Mouse (Mus musculus) ovary, postnatal 36 days (tissue): ENCODE data around the gene Pkd2.

Experiments used
- DNase-seq: peaks from one replicate; pipeline ENCODE4 v3.0.0; 2022; ENCODE audit warnings: low spot score, mixed read lengths

Pkd2 gene

DNA sequence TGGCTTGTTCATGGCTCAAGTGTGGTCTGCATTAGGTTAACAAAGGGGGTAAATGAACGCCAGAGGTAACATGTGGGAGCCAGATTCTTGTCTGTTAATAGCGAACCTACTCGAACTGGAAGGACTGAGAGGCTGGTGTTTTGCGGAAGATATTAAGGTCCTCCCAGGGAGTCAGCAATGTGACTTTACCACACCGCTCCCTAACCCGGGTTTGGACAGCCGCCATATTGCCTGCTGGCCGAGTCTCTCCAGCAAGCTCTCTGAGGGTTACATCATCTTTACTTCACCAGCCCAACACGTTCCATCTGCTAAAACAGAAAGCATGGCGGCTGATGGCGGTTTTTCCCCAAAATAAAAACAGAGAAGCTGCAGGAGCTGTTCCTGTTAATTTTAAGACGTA, 6.5 kb downstream of the Pkd2 start:
- DNase-seq: peak; percentile 24

DNA sequence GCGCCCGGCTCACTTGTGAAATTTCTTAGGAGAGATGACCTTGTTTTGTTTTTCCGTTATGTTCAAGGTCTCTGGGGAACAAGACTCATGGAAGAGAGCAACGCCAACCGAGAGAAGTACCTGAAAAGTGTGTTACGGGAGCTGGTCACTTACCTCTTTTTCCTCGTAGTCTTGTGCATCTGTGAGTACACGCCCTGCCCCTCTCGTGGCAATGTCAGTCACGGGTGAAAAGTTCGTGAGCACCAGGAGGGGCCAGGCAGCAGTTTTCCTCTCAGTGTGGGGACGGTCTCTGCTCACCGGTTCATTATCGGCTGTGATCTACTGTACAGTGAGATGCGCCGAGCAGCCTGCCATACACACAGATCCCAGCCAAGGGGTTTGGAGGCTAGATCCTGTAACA, 7.6 kb downstream of the Pkd2 start:
- no peak for DNase-seq

GRCm38 (mm10) chr5:104468586-104468985, 9.3 kb downstream of the Pkd2 start:
- no peak for DNase-seq

GRCm38 (mm10) chr5:104470981-104471391, 11.7 kb downstream of the Pkd2 start:
- DNase-seq: no peak

GRCm38 (mm10) chr5:104472371-104472770, 13.1 kb downstream of the Pkd2 start:
- no peak for DNase-seq

DNA sequence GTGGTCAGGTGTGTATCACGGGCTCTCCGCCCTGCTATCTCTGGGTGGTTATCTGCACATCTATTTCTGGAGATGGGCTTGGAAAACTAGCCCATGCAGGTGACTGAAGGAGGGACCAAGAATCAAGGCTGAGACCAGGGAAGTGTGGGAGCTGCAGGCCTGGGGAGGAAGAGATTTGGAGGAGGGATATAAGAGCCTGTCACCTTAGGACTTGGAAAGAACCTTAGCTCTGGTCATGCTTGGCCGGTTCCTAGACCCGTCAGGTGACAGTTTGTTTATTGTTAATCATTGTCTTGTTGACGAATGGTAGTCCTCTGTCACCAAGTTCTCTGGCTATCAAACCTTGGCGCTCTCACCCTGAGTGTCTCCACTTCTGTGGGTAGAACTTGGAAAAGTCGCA, 21.1 kb downstream of the Pkd2 start:
- DNase-seq: no peak

- no peak for DNase-seq
Observed at GRCm38 (mm10) chr5:104482856-104483255, 23.6 kb downstream of the Pkd2 start.

GRCm38 (mm10) chr5:104491561-104491960, 32.3 kb downstream of the Pkd2 start:
- no peak for DNase-seq

- DNase-seq: no peak
Observed at GRCm38 (mm10) chr5:104504883-104505282, 45.6 kb downstream of the Pkd2 start.

- no peak for DNase-seq
Observed at GRCm38 (mm10) chr5:104507829-104508194, 48.6 kb downstream of the Pkd2 start.

- DNase-seq: peak; percentile 85
Observed at GRCm38 (mm10) chr5:104508195-104508891, 49.1 kb downstream of the Pkd2 start, which contains the start of gene BC005561. TSS of gene BC005561 (plus strand) at chr5:104508352.

DNA sequence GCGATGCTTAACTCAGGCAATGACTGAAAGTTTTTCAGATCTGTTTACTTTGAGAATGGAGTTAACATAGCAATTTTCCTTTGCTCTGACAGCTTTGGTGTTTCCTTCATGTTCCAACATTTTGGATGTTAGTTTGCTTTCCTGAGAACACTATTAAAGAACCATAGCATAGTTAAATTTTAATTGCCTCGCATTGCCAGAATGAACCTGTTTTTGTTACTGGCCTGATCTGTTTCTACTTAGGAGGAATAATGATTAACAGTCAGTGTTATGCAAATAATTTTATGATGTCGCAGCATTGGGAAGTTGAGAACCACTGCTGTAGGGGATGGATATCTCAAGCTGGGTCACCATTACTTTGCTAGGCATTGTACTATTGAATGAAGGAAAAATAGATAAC, 52.0 kb downstream of the Pkd2 start:
- no peak for DNase-seq

DNA sequence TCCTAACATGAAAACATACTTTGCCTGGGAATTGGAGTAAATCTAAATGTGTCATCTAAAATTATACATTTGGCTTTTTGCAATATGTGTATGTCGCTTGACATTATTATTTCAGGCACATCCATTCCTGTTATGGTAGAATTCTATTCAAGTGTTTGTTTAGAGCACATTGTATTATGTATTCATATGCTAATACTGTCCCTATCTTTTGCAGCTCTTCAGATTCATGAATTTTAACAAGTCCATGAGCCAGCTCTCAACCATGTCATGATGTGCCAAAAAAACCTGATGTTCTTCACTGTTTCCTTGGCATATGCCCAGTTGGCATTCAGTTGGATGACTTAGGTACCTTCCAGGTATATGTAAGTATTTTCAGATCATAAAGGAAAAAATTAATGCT, 79.4 kb downstream of the Pkd2 start:
- DNase-seq: no peak

GRCm38 (mm10) chr5:104539331-104539730, 80.1 kb downstream of the Pkd2 start:
- no peak for DNase-seq
